Comparison of ENCODE assay signal across 11 mouse cellular contexts in genomic region chr3:107582130-107582874, GRCm38 (mm10). TPM values are rescaled to one million over a fixed set of nuclear protein-coding genes. Genes with fewer than 3 reads are reported as not detected.
A peak's percentile ranks its signal among the peaks of the same experiment; 100 is the strongest.
DNase-seq lines count a peak whose midpoint lies in the region; ATAC-seq and TF ChIP-seq lines count a peak whose summit lies in the region.
"Had no signal": no experiment of that assay in that cellular context is flagged by ENCODE, and none has a peak within 500 bp of the region (broad histone marks: within the 10 kb centered on the region; RNA-seq: fewer than 3 reads in every experiment).

No protein-coding gene starts in this region.

- TF ChIP-seq CTCF in left cerebral cortex, adult 2 months (IDR thresholded peaks at IDR 0.05), result no peak

- DNase-seq in left cerebral cortex, adult 2 months (ENCODE audit: extremely low spot score in 1 of 2, low spot score in 2 of 2), result no peak
- no peak for DNase-seq in left cerebral cortex, postnatal 10 days (ENCODE audit: extremely low spot score in 1 of 2, low spot score in 2 of 2)
- peak; percentile 50 for DNase-seq in forebrain, embryonic 11.5 days (ENCODE audit: low spot score)
- no peak for DNase-seq in urinary bladder, postnatal 14 days (ENCODE audit: low spot score)
- DNase-seq in adrenal gland, postnatal 25 days, result no peak

- no peak for ATAC-seq in forebrain, embryonic 11.5 days (replicated peaks; ENCODE audit: low FRiP score)
- ATAC-seq in limb, embryonic 13.5 days (ENCODE audit: low FRiP score, low read depth), result no peak
- no peak for ATAC-seq in neural tube, embryonic 15.5 days (ENCODE audit: low FRiP score)
- ATAC-seq in activated CD4-positive, CD25-positive, alpha-beta regulatory T cell, adult 4 months, result no peak
- ATAC-seq: Patski had no signal

- peak overlapping the region; percentile 7; the same call in 1 of the 2 replicates for H3K9ac ChIP-seq in forebrain, embryonic 11.5 days (ENCODE audit: low read length)
- peak overlapping the region; percentile 58 for H3K9ac ChIP-seq in limb, embryonic 13.5 days
- no peak overlapping the region for H3K9ac ChIP-seq in neural tube, embryonic 15.5 days (replicated peaks)

- H3K27me3 ChIP-seq in forebrain, embryonic 11.5 days (ENCODE audit: control insufficient read depth, insufficient read depth, low read length), result peaks cover 67% of the 10 kb centered on the region
- H3K27me3 ChIP-seq in limb, embryonic 13.5 days, result peaks cover 85% of the 10 kb centered on the region
- peaks cover 90% of the 10 kb centered on the region for H3K27me3 ChIP-seq in neural tube, embryonic 15.5 days (replicated peaks)

- H3K27ac ChIP-seq in left cerebral cortex, adult 2 months, result no peak overlapping the region
- H3K27ac ChIP-seq in forebrain, embryonic 11.5 days (ENCODE audit: low read depth, low read length), result no peak overlapping the region
- H3K27ac ChIP-seq in limb, embryonic 13.5 days, result no peak overlapping the region
- no peak overlapping the region for H3K27ac ChIP-seq in neural tube, embryonic 15.5 days (replicated peaks)

- H3K9me3 ChIP-seq in forebrain, embryonic 11.5 days (ENCODE audit: control insufficient read depth, low read length), result no peaks in the 10 kb centered on the region
- no peaks in the 10 kb centered on the region for H3K9me3 ChIP-seq in limb, embryonic 13.5 days
- no peaks in the 10 kb centered on the region for H3K9me3 ChIP-seq in neural tube, embryonic 15.5 days (replicated peaks)

- H3K4me2 ChIP-seq in forebrain, embryonic 11.5 days (ENCODE audit: low read depth, low read length, severe bottlenecking), result peak overlapping the region; percentile 43; the same call in 1 of the 2 replicates
- H3K4me2 ChIP-seq in limb, embryonic 13.5 days (replicated peaks), result peak overlapping the region; percentile 83
- H3K4me2 ChIP-seq in neural tube, embryonic 15.5 days, result peak overlapping the region; percentile 50

- H3K4me1 ChIP-seq in forebrain, embryonic 11.5 days (replicated peaks; ENCODE audit: control insufficient read depth, insufficient read depth, low read length), result 0 out of 2 replicates have a peak, but pooled peaks cover 5% of the 10 kb centered on the region
- peaks cover 56% of the 10 kb centered on the region for H3K4me1 ChIP-seq in limb, embryonic 13.5 days
- H3K4me1 ChIP-seq in neural tube, embryonic 15.5 days, result peaks cover 10% of the 10 kb centered on the region

- H3K36me3 ChIP-seq in forebrain, embryonic 11.5 days (ENCODE audit: control insufficient read depth, insufficient read depth, low read length), result no peaks in the 10 kb centered on the region
- H3K36me3 ChIP-seq in limb, embryonic 13.5 days, result no peaks in the 10 kb centered on the region
- no peaks in the 10 kb centered on the region for H3K36me3 ChIP-seq in neural tube, embryonic 15.5 days

- peak overlapping the region; percentile 34 for H3K4me3 ChIP-seq in left cerebral cortex, adult 2 months
- peak overlapping the region; percentile 23; the same call in 1 of the 2 replicates for H3K4me3 ChIP-seq in forebrain, embryonic 11.5 days (ENCODE audit: low read depth, low read length)
- H3K4me3 ChIP-seq in limb, embryonic 13.5 days, result peak overlapping the region; percentile 49
- H3K4me3 ChIP-seq in neural tube, embryonic 15.5 days (replicated peaks), result peak overlapping the region; percentile 27

- intact Hi-C loops in left cerebral cortex, adult 2 months (cut with DNase I), result no loop called here
- intact Hi-C loops in left cerebral cortex, postnatal 10 days (cut with DNase I), result no loop called here

- 2% methylated on average over 18 of the region's 18 CpGs for WGBS in forebrain, embryonic 11.5 days
- WGBS in limb, embryonic 13.5 days, result 1% methylated on average over 18 of the region's 18 CpGs
- 4% methylated on average over 18 of the region's 18 CpGs for whole genome bisulfite sequencing in neural tube, embryonic 15.5 days

RNA-seq across cellular contexts. Expression of gene Alx3, which starts 12.5 kb away (rescaled TPM):
- total RNA-seq in left cerebral cortex, adult 2 months (2021), result under 1 TPM; 0.40 to 0.86 TPM
- 1 to 10 TPM in 1 of 2 experiments, under 1 TPM in 1; 0.71 to 1.3 TPM for total RNA-seq in left cerebral cortex, postnatal 10 days (2021)
- 14.7 and 16.9 TPM in 2 replicates for polyA plus RNA-seq in forebrain, embryonic 11.5 days (2014; fragmentation: Nextera tagmentation; extraction: Ambion mirVana)
- 11.5 and 13.7 TPM in 2 replicates for polyA plus RNA-seq in limb, embryonic 13.5 days (2015; fragmentation: Nextera tagmentation; extraction: Ambion mirVana)
- polyA plus RNA-seq in neural tube, embryonic 15.5 days (2015; fragmentation: Nextera tagmentation; extraction: Ambion mirVana), result 0.09 TPM in 1 of 2 replicates, not detected in the other
- not detected for polyA plus RNA-seq in activated CD4-positive, CD25-positive, alpha-beta regulatory T cell, adult 4 months (2017; shearing (Covaris generic))
- total RNA-seq in adrenal gland, postnatal 25 days (2021), result not detected in 2 replicates
- total RNA-seq: common myeloid progenitor, adult 5-6 weeks had no signal
- polyA plus RNA-seq: large intestine, adult 2 months had no signal

RNA-seq across cellular contexts. Expression of gene Ubl4b, which starts 27.4 kb away (rescaled TPM):
- total RNA-seq in left cerebral cortex, adult 2 months (2021), result under 1 TPM in 1 of 2 experiments, not detected in 1; 0.33 TPM
- total RNA-seq in left cerebral cortex, postnatal 10 days (2021), result not detected
- not detected in 2 replicates for polyA plus RNA-seq in forebrain, embryonic 11.5 days (2014; fragmentation: Nextera tagmentation; extraction: Ambion mirVana)
- 0.14 TPM in 1 of 2 replicates, not detected in the other for polyA plus RNA-seq in limb, embryonic 13.5 days (2015; fragmentation: Nextera tagmentation; extraction: Ambion mirVana)
- polyA plus RNA-seq in neural tube, embryonic 15.5 days (2015; fragmentation: Nextera tagmentation; extraction: Ambion mirVana), result not detected in 2 replicates
- not detected for polyA plus RNA-seq in activated CD4-positive, CD25-positive, alpha-beta regulatory T cell, adult 4 months (2017; shearing (Covaris generic))
- total RNA-seq in adrenal gland, postnatal 25 days (2021), result not detected in 2 replicates
- total RNA-seq: common myeloid progenitor, adult 5-6 weeks had no signal
- polyA plus RNA-seq: large intestine, adult 2 months; Patski had no signal

RNA-seq across cellular contexts. Expression of gene Gm10961, which starts 48.8 kb away (rescaled TPM):
- total RNA-seq in left cerebral cortex, adult 2 months (2021), result not detected
- not detected for total RNA-seq in left cerebral cortex, postnatal 10 days (2021)
- not detected in 2 replicates for polyA plus RNA-seq in forebrain, embryonic 11.5 days (2014; fragmentation: Nextera tagmentation; extraction: Ambion mirVana)
- not detected in 2 replicates for polyA plus RNA-seq in limb, embryonic 13.5 days (2015; fragmentation: Nextera tagmentation; extraction: Ambion mirVana)
- polyA plus RNA-seq in neural tube, embryonic 15.5 days (2015; fragmentation: Nextera tagmentation; extraction: Ambion mirVana), result not detected in 2 replicates
- not detected for polyA plus RNA-seq in activated CD4-positive, CD25-positive, alpha-beta regulatory T cell, adult 4 months (2017; shearing (Covaris generic))
- total RNA-seq in adrenal gland, postnatal 25 days (2021), result not detected in 2 replicates
- total RNA-seq: common myeloid progenitor, adult 5-6 weeks had no signal
- polyA plus RNA-seq: large intestine, adult 2 months; Patski had no signal

RNA-seq across cellular contexts. Expression of gene Strip1, which starts 49.2 kb away (rescaled TPM):
- total RNA-seq in left cerebral cortex, adult 2 months (2021), result 10 to 100 TPM; 65.9 to 69.0 TPM
- total RNA-seq in left cerebral cortex, postnatal 10 days (2021), result 10 to 100 TPM; 79.0 to 85.0 TPM
- polyA plus RNA-seq in forebrain, embryonic 11.5 days (2014; fragmentation: Nextera tagmentation; extraction: Ambion mirVana), result 92.2 and 100 TPM in 2 replicates
- 62.5 and 68.4 TPM in 2 replicates for polyA plus RNA-seq in limb, embryonic 13.5 days (2015; fragmentation: Nextera tagmentation; extraction: Ambion mirVana)
- polyA plus RNA-seq in neural tube, embryonic 15.5 days (2015; fragmentation: Nextera tagmentation; extraction: Ambion mirVana), result 118 and 138 TPM in 2 replicates
- 10 to 100 TPM; 14.6 to 17.9 TPM for polyA plus RNA-seq in activated CD4-positive, CD25-positive, alpha-beta regulatory T cell, adult 4 months (2017; shearing (Covaris generic))
- total RNA-seq in adrenal gland, postnatal 25 days (2021), result 33.3 and 38.3 TPM in 2 replicates

Comparison
In these comparisons a context has a peak if more than half of its experiments do, and no peak if none do; other contexts are left out.
1. RNA of gene Alx3, which starts 12.5 kb away (polyA plus RNA-seq): 14.7 to 16.9 TPM in forebrain, embryonic 11.5 days and 11.5 to 13.7 TPM in limb, embryonic 13.5 days; 0.09 TPM in neural tube, embryonic 15.5 days and not detected in activated CD4-positive, CD25-positive, alpha-beta regulatory T cell, adult 4 months; every median in the first group is over 10 times any median in the second.
2. Peak in every context shown above with its lines, with median percentiles within 50 percentile points of each other: H3K4me3 ChIP-seq and H3K4me2 ChIP-seq.